Mouse (Mus musculus) midbrain, embryonic 12.5 days (tissue): ENCODE results near the gene Zbtb32. TPM values are rescaled to one million over a fixed set of nuclear protein-coding genes. Genes with fewer than 3 reads are reported as not detected.

Source experiments
- ATAC-seq: fragments of 200-750 bp; cut with Nextera tagmentation; 2 replicates; pipeline ENCODE4 v1.8.0; 2017; ENCODE audit warnings: low read depth, moderate TSS enrichment, moderate library complexity; ENCODE audit not compliant: low FRiP score
- H3K27ac ChIP-seq: fragments of 300-500 bp; sonication (generic); replicated peaks from 2 replicates; pipeline ENCODE4 v1.5.1; 2016; ENCODE audit warnings: mild to moderate bottlenecking
- H3K27me3 ChIP-seq: fragments of 300-500 bp; sonication (generic); 2 replicates; pipeline ENCODE4 v1.6.1; 2016; ENCODE audit warnings: mild to moderate bottlenecking
- H3K36me3 ChIP-seq: fragments of 300-500 bp; sonication (generic); 2 replicates; pipeline ENCODE4 v1.6.1; 2016
- H3K4me1 ChIP-seq: fragments of 300-500 bp; sonication (generic); 2 replicates; pipeline ENCODE4 v1.6.1; 2016
- H3K4me2 ChIP-seq: fragments of 300-500 bp; sonication (generic); replicated peaks from 2 replicates; pipeline ENCODE4 v1.6.1; 2016; ENCODE audit warnings: mild to moderate bottlenecking, moderate library complexity
- H3K4me3 ChIP-seq: fragments of 300-500 bp; sonication (generic); 2 replicates; pipeline ENCODE4 v1.5.1; 2016; ENCODE audit warnings: mild to moderate bottlenecking
- H3K9ac ChIP-seq: fragments of 300-500 bp; sonication (generic); replicated peaks from 2 replicates; pipeline ENCODE4 v1.6.1; 2016; ENCODE audit warnings: mild to moderate bottlenecking, moderate library complexity
- H3K9me3 ChIP-seq: fragments of 300-500 bp; sonication (generic); 2 replicates; pipeline ENCODE4 v1.6.1; 2016; ENCODE audit warnings: mild to moderate bottlenecking
- WGBS: fragments of 180-500 bp; shearing (Covaris S2); methylation state at CpG from one replicate; pipeline ENCODE4 v1.1.7; 2016; 5-methylcytosine and 5-hydroxymethylcytosine counted together
- polyA plus RNA-seq: library from polyadenylated mRNA; unstranded; fragments of >200 nt; fragmentation: Nextera tagmentation; extraction: Ambion mirVana; gene quantifications from 2 replicates; pipeline ENCODE4 v1.2.1, GENCODE M21; 2016

The Zbtb32 gene
- polyA plus RNA-seq, result 0.34 and 0.47 TPM in 2 replicates

GRCm38 (mm10) chr7:30598786-30599185 lies at the start of gene Zbtb32:
Gene Zbtb32, minus strand, starts transcription at chr7:30598909.
- ATAC-seq, result no peak
- Histone ChIP-seq H3K4me2 (peak within 1 kb of the TSS; percentile 32), H3K4me3 (no peak within 1 kb of the TSS), H3K36me3 (no peaks in the 10 kb centered on the region), H3K9me3 (no peaks in the 10 kb centered on the region), H3K27ac (0 out of 2 replicates have a peak within 1 kb of the TSS, but pooled peaks have one; percentile 25), H3K27me3 (no peaks in the 10 kb centered on the region), H3K4me1 (peaks cover 13% of the 10 kb centered on the region), H3K9ac (no peak within 1 kb of the TSS)
- 93% methylated on average over 12 of the region's 12 CpGs for WGBS

GRCm38 (mm10) chr7:30639083-30639482 lies 40.4 kb upstream of the Zbtb32 start:
- H3K4me3 ChIP-seq, result no peak overlapping the region
- peaks cover 7% of the 10 kb centered on the region for H3K4me1 ChIP-seq
- ATAC-seq, result no peak
- H3K27me3 ChIP-seq, result peaks cover 44% of the 10 kb centered on the region
- H3K9ac ChIP-seq, result no peak overlapping the region
- H3K27ac ChIP-seq, result no peak overlapping the region
- H3K36me3 ChIP-seq, result peaks cover 39% of the 10 kb centered on the region
- no peaks in the 10 kb centered on the region for H3K9me3 ChIP-seq
- no peak overlapping the region for H3K4me2 ChIP-seq
- WGBS, result 33% methylated on average over 4 of the region's 4 CpGs

GRCm38 (mm10) chr7:30636395-30636794 lies 37.7 kb upstream of the Zbtb32 start:
- H3K4me3 ChIP-seq, result no peak overlapping the region
- no peak overlapping the region for H3K27ac ChIP-seq
- no peak overlapping the region for H3K9ac ChIP-seq
- no peak overlapping the region for H3K4me2 ChIP-seq
- H3K36me3 ChIP-seq, result peaks cover 14% of the 10 kb centered on the region
- H3K9me3 ChIP-seq, result no peaks in the 10 kb centered on the region
- peaks cover 69% of the 10 kb centered on the region for H3K27me3 ChIP-seq
- WGBS, result 40% methylated on average over 11 of the region's 11 CpGs
- ATAC-seq, result no peak
- H3K4me1 ChIP-seq, result peaks cover 7% of the 10 kb centered on the region

- ATAC-seq, result no peak
- H3K4me1 ChIP-seq, result peaks cover 7% of the 10 kb centered on the region
- H3K9me3 ChIP-seq, result no peaks in the 10 kb centered on the region
- WGBS, result 2% methylated on average over 5 of the region's 5 CpGs
- no peak within 1 kb of the TSS for H3K9ac ChIP-seq
- peaks cover 8% of the 10 kb centered on the region for H3K36me3 ChIP-seq
- H3K27ac ChIP-seq, result no peak within 1 kb of the TSS
- H3K4me3 ChIP-seq, result peak within 1 kb of the TSS; percentile 19
- H3K27me3 ChIP-seq, result peaks cover 75% of the 10 kb centered on the region
- H3K4me2 ChIP-seq, result peak within 1 kb of the TSS; percentile 38
Observed at GRCm38 (mm10) chr7:30635752-30636151, 37.0 kb upstream of the Zbtb32 start, which contains the start of gene Etv2. Gene Etv2, minus strand, starts transcription at chr7:30635852.

GRCm38 (mm10) chr7:30634621-30635020 lies 35.9 kb upstream of the Zbtb32 start:
- Histone ChIP-seq H3K4me1 (peaks cover 7% of the 10 kb centered on the region), H3K9ac (no peak overlapping the region), H3K27me3 (peaks cover 83% of the 10 kb centered on the region), H3K36me3 (no peaks in the 10 kb centered on the region), H3K9me3 (no peaks in the 10 kb centered on the region), H3K4me2 (peak overlapping the region; percentile 38), H3K27ac (no peak overlapping the region), H3K4me3 (peak overlapping the region; percentile 19)
- WGBS, result 2% methylated on average over 20 of the region's 20 CpGs
- ATAC-seq, result 0 out of 2 replicates have a peak, but pooled peaks have one; percentile 54

GRCm38 (mm10) chr7:30633762-30634412 lies 35.2 kb upstream of the Zbtb32 start:
- 6% methylated on average over 27 of the region's 27 CpGs for WGBS
- H3K4me1 ChIP-seq, result peaks cover 7% of the 10 kb centered on the region
- ATAC-seq, result no peak
- H3K4me2 ChIP-seq, result 0 out of 2 replicates have a peak overlapping the region, but pooled peaks have one; percentile 5
- H3K9me3 ChIP-seq, result no peaks in the 10 kb centered on the region
- no peak overlapping the region for H3K27ac ChIP-seq
- no peaks in the 10 kb centered on the region for H3K36me3 ChIP-seq
- no peak overlapping the region for H3K4me3 ChIP-seq
- H3K27me3 ChIP-seq, result peaks cover 86% of the 10 kb centered on the region
- H3K9ac ChIP-seq, result no peak overlapping the region

GRCm38 (mm10) chr7:30629013-30629412 lies 30.3 kb upstream of the Zbtb32 start:
- Histone ChIP-seq H3K27me3 (peaks cover 45% of the 10 kb centered on the region), H3K9ac (no peak overlapping the region), H3K4me2 (no peak overlapping the region), H3K9me3 (no peaks in the 10 kb centered on the region), H3K4me1 (peaks cover 12% of the 10 kb centered on the region), H3K27ac (no peak overlapping the region), H3K4me3 (no peak overlapping the region), H3K36me3 (peaks cover 4% of the 10 kb centered on the region)
- ATAC-seq, result no peak

GRCm38 (mm10) chr7:30626647-30627046 lies 27.9 kb upstream of the Zbtb32 start:
- H3K4me2 ChIP-seq, result peak overlapping the region; percentile 95; the same call in 1 of the 2 replicates
- H3K9me3 ChIP-seq, result no peaks in the 10 kb centered on the region
- no peak overlapping the region for H3K27ac ChIP-seq
- peaks cover 12% of the 10 kb centered on the region for H3K4me1 ChIP-seq
- ATAC-seq, result 0 out of 2 replicates have a peak, but pooled peaks have one; percentile 4
- H3K27me3 ChIP-seq, result peaks cover 23% of the 10 kb centered on the region
- peaks cover 28% of the 10 kb centered on the region for H3K36me3 ChIP-seq
- H3K4me3 ChIP-seq, result no peak overlapping the region
- 87% methylated on average over 5 of the region's 5 CpGs for WGBS
- H3K9ac ChIP-seq, result no peak overlapping the region

GRCm38 (mm10) chr7:30625530-30626384 lies 27.0 kb upstream of the Zbtb32 start, which contains the start of gene Cox6b1:
Gene Cox6b1, minus strand, starts transcription at chr7:30626151.
- 2% methylated on average over 44 of the region's 44 CpGs for WGBS
- Histone ChIP-seq H3K4me3 (peak within 1 kb of the TSS; percentile 86), H3K27me3 (peaks cover 15% of the 10 kb centered on the region), H3K4me1 (peaks cover 12% of the 10 kb centered on the region), H3K4me2 (peak within 1 kb of the TSS; percentile 95), H3K27ac (0 out of 2 replicates have a peak within 1 kb of the TSS, but pooled peaks have one; percentile 42), H3K9ac (peak within 1 kb of the TSS; percentile 80), H3K9me3 (no peaks in the 10 kb centered on the region), H3K36me3 (peaks cover 34% of the 10 kb centered on the region)
- peak; percentile 93 for ATAC-seq

GRCm38 (mm10) chr7:30619202-30619601 lies 20.5 kb upstream of the Zbtb32 start:
- Histone ChIP-seq H3K27ac (no peak overlapping the region), H3K27me3 (no peaks in the 10 kb centered on the region), H3K4me2 (no peak overlapping the region), H3K36me3 (peaks cover 76% of the 10 kb centered on the region), H3K9ac (no peak overlapping the region), H3K4me1 (no peaks in the 10 kb centered on the region), H3K4me3 (no peak overlapping the region), H3K9me3 (no peaks in the 10 kb centered on the region)
- WGBS, result 88% methylated on average over 3 of the region's 3 CpGs
- ATAC-seq, result no peak

- 97% methylated on average over 9 of the region's 9 CpGs for WGBS
- no peak overlapping the region for H3K9ac ChIP-seq
- no peak overlapping the region for H3K4me2 ChIP-seq
- peaks cover 71% of the 10 kb centered on the region for H3K36me3 ChIP-seq
- H3K27me3 ChIP-seq, result no peaks in the 10 kb centered on the region
- no peak for ATAC-seq
- no peak overlapping the region for H3K4me3 ChIP-seq
- H3K9me3 ChIP-seq, result no peaks in the 10 kb centered on the region
- H3K27ac ChIP-seq, result no peak overlapping the region
- no peaks in the 10 kb centered on the region for H3K4me1 ChIP-seq
Observed at GRCm38 (mm10) chr7:30618658-30619057, 19.9 kb upstream of the Zbtb32 start.
